Mouse (Mus musculus): Measurements from ENCODE around the gene Ppp1r13b. TPM values are rescaled to one million over a fixed set of nuclear protein-coding genes. Genes with fewer than 3 reads are reported as not detected.
A peak's percentile ranks its signal among the peaks of the same experiment; 100 is the strongest.

Gene Ppp1r13b
- polyA plus RNA-seq, 1 experiment, result 9.4 TPM

- no peak overlapping the region for H3K27ac ChIP-seq (ENCODE audit: insufficient read depth, low read length)
- no peak overlapping the region for H3K4me3 ChIP-seq (ENCODE audit: insufficient read depth, low read length)
- no peaks in the 10 kb centered on the region for H3K4me1 ChIP-seq (ENCODE audit: control insufficient read depth, insufficient read depth, low read length)
- TF ChIP-seq POLR2A (IDR thresholded peaks at IDR 0.05; ENCODE audit: low read depth, low read length) (no peak), CTCF (IDR thresholded peaks at IDR 0.05; ENCODE audit: borderline replicate concordance, insufficient read depth, low read length) (no peak)
Measured at GRCm38 (mm10) chr12:111920046-111920445, 12.1 kb upstream of the Ppp1r13b start.

- no peak overlapping the region for H3K4me3 ChIP-seq (ENCODE audit: insufficient read depth, low read length)
- no peaks in the 10 kb centered on the region for H3K4me1 ChIP-seq (ENCODE audit: control insufficient read depth, insufficient read depth, low read length)
- no peak for TF ChIP-seq CTCF (IDR thresholded peaks at IDR 0.05; ENCODE audit: borderline replicate concordance, insufficient read depth, low read length)
- no peak for TF ChIP-seq POLR2A (IDR thresholded peaks at IDR 0.05; ENCODE audit: low read depth, low read length)
- H3K27ac ChIP-seq (ENCODE audit: insufficient read depth, low read length), result no peak overlapping the region
Measured at GRCm38 (mm10) chr12:111916514-111917217, 8.8 kb upstream of the Ppp1r13b start.

GRCm38 (mm10) chr12:111915781-111916180 lies 7.9 kb upstream of the Ppp1r13b start:
- no peaks in the 10 kb centered on the region for H3K4me1 ChIP-seq (ENCODE audit: control insufficient read depth, insufficient read depth, low read length)
- H3K27ac ChIP-seq (ENCODE audit: insufficient read depth, low read length), result no peak overlapping the region
- no peak overlapping the region for H3K4me3 ChIP-seq (ENCODE audit: insufficient read depth, low read length)
- TF ChIP-seq CTCF (IDR thresholded peaks at IDR 0.05; ENCODE audit: borderline replicate concordance, insufficient read depth, low read length) (no peak), POLR2A (IDR thresholded peaks at IDR 0.05; ENCODE audit: low read depth, low read length) (no peak)

- no peak overlapping the region for H3K27ac ChIP-seq (ENCODE audit: insufficient read depth, low read length)
- TF ChIP-seq CTCF (IDR thresholded peaks at IDR 0.05; ENCODE audit: borderline replicate concordance, insufficient read depth, low read length) (no peak), POLR2A (IDR thresholded peaks at IDR 0.05; ENCODE audit: low read depth, low read length) (no peak)
Measured at GRCm38 (mm10) chr12:111914031-111914430, 6.1 kb upstream of the Ppp1r13b start.

GRCm38 (mm10) chr12:111912802-111913201 lies 4.9 kb upstream of the Ppp1r13b start:
- TF ChIP-seq POLR2A (IDR thresholded peaks at IDR 0.05; ENCODE audit: low read depth, low read length) (no peak), CTCF (IDR thresholded peaks at IDR 0.05; ENCODE audit: borderline replicate concordance, insufficient read depth, low read length) (no peak)
- no peak overlapping the region for H3K4me3 ChIP-seq (ENCODE audit: insufficient read depth, low read length)
- no peaks in the 10 kb centered on the region for H3K4me1 ChIP-seq (ENCODE audit: control insufficient read depth, insufficient read depth, low read length)
- H3K27ac ChIP-seq (ENCODE audit: insufficient read depth, low read length), result no peak overlapping the region

More at GRCm38 (mm10) chr12:111914031-111914430, 6.1 kb upstream of the Ppp1r13b start:
- no peak overlapping the region for H3K4me3 ChIP-seq (ENCODE audit: insufficient read depth, low read length)
- H3K4me1 ChIP-seq (ENCODE audit: control insufficient read depth, insufficient read depth, low read length), result no peaks in the 10 kb centered on the region

- Histone ChIP-seq H3K4me1 (ENCODE audit: control insufficient read depth, insufficient read depth, low read length) (no peaks in the 10 kb centered on the region), H3K4me3 (ENCODE audit: insufficient read depth, low read length) (no peak overlapping the region), H3K27ac (ENCODE audit: insufficient read depth, low read length) (no peak overlapping the region)
- TF ChIP-seq POLR2A (IDR thresholded peaks at IDR 0.05; ENCODE audit: low read depth, low read length), result no peak
- TF ChIP-seq CTCF (IDR thresholded peaks at IDR 0.05; ENCODE audit: borderline replicate concordance, insufficient read depth, low read length), result no peak
Measured at GRCm38 (mm10) chr12:111911796-111912195, 3.9 kb upstream of the Ppp1r13b start.

- H3K4me3 ChIP-seq (ENCODE audit: insufficient read depth, low read length), result no peak overlapping the region
- TF ChIP-seq POLR2A (IDR thresholded peaks at IDR 0.05; ENCODE audit: low read depth, low read length) (no peak), CTCF (IDR thresholded peaks at IDR 0.05; ENCODE audit: borderline replicate concordance, insufficient read depth, low read length) (no peak)
- no peaks in the 10 kb centered on the region for H3K4me1 ChIP-seq (ENCODE audit: control insufficient read depth, insufficient read depth, low read length)
- H3K27ac ChIP-seq (ENCODE audit: insufficient read depth, low read length), result no peak overlapping the region
Measured at GRCm38 (mm10) chr12:111911171-111911760, 3.4 kb upstream of the Ppp1r13b start.

- Histone ChIP-seq H3K27ac (ENCODE audit: insufficient read depth, low read length) (no peak overlapping the region), H3K4me1 (ENCODE audit: control insufficient read depth, insufficient read depth, low read length) (no peaks in the 10 kb centered on the region), H3K4me3 (ENCODE audit: insufficient read depth, low read length) (no peak overlapping the region)
- TF ChIP-seq POLR2A (IDR thresholded peaks at IDR 0.05; ENCODE audit: low read depth, low read length), result no peak
- no peak for TF ChIP-seq CTCF (IDR thresholded peaks at IDR 0.05; ENCODE audit: borderline replicate concordance, insufficient read depth, low read length)
Measured at GRCm38 (mm10) chr12:111908997-111909550, 1.2 kb upstream of the Ppp1r13b start.

- Histone ChIP-seq H3K4me1 (ENCODE audit: control insufficient read depth, insufficient read depth, low read length) (no peaks in the 10 kb centered on the region), H3K4me3 (ENCODE audit: insufficient read depth, low read length) (peak overlapping the region; percentile 79), H3K27ac (ENCODE audit: insufficient read depth, low read length) (no peak overlapping the region)
- no peak for TF ChIP-seq POLR2A (IDR thresholded peaks at IDR 0.05; ENCODE audit: low read depth, low read length)
- no peak for TF ChIP-seq CTCF (IDR thresholded peaks at IDR 0.05; ENCODE audit: borderline replicate concordance, insufficient read depth, low read length)
Measured at GRCm38 (mm10) chr12:111907421-111907891, 454 bp downstream of the Ppp1r13b start.
